Mouse (Mus musculus) hindbrain, postnatal 0 days (tissue): Measurements from ENCODE around the gene Igf1. TPM values are rescaled to one million over a fixed set of nuclear protein-coding genes. Genes with fewer than 3 reads are reported as not detected.

Source experiments
- ATAC-seq: fragments of 200-750 bp; cut with Nextera tagmentation; 2 replicates; pipeline ENCODE4 v1.8.0; 2017; ENCODE audit warnings: mild to moderate bottlenecking, moderate TSS enrichment, moderate library complexity
- DNase-seq: peaks from one replicate; pipeline ENCODE4 v3.0.0-alpha.2; 2015; ENCODE audit warnings: low spot score
- H3K27ac ChIP-seq: fragments of 300-500 bp; sonication (generic); 2 replicates; pipeline ENCODE4 v1.5.1; 2014; ENCODE audit warnings: mild to moderate bottlenecking
- H3K27me3 ChIP-seq: fragments of 300-500 bp; sonication (generic); 2 replicates; pipeline ENCODE4 v1.6.1; 2014; ENCODE audit warnings: low read length, mixed read lengths; ENCODE audit not compliant: insufficient read depth
- H3K36me3 ChIP-seq: fragments of 300-500 bp; sonication (generic); 2 replicates; pipeline ENCODE4 v1.6.1; 2014; ENCODE audit warnings: low read length, mixed read lengths; ENCODE audit not compliant: insufficient read depth
- H3K4me1 ChIP-seq: fragments of 300-500 bp; sonication (generic); 2 replicates; pipeline ENCODE4 v1.6.1; 2014; ENCODE audit warnings: antibody characterized with exemption, low read length, mixed read lengths; ENCODE audit not compliant: insufficient read depth
- H3K4me2 ChIP-seq: fragments of 300-500 bp; sonication (generic); 2 replicates; pipeline ENCODE4 v1.6.1; 2014; ENCODE audit warnings: low read depth, mild to moderate bottlenecking, low read length, moderate library complexity, mixed read lengths
- H3K4me3 ChIP-seq: fragments of 300-500 bp; sonication (generic); 2 replicates; pipeline ENCODE4 v1.5.1; 2014; ENCODE audit warnings: low read length
- H3K9ac ChIP-seq: fragments of 300-500 bp; sonication (generic); replicated peaks from 2 replicates; pipeline ENCODE4 v1.6.1; 2014; ENCODE audit warnings: mild to moderate bottlenecking, low read length, moderate library complexity, mixed read lengths
- H3K9me3 ChIP-seq: fragments of 300-500 bp; sonication (generic); 2 replicates; pipeline ENCODE4 v1.6.1; 2016; ENCODE audit warnings: low read length, mixed read lengths
- CTCF ChIP-seq: IDR thresholded peaks from 2 replicates; pipeline ENCODE4 v1.5.1; 2016; ENCODE audit warnings: antibody characterized with exemption, control low read depth, low read depth
- WGBS: fragments of 180-500 bp; shearing (Covaris S2); extraction: QIAGEN DNeasy Blood & Tissue Kit; methylation state at CpG from one replicate; pipeline ENCODE4 v1.1.7; 2014; 5-methylcytosine and 5-hydroxymethylcytosine counted together
- polyA plus RNA-seq: library from polyadenylated mRNA; unstranded; fragments of >200 nt; fragmentation: Nextera tagmentation; extraction: Ambion mirVana; gene quantifications from 2 replicates; pipeline ENCODE4 v1.2.1, GENCODE M21; 2015
- total RNA-seq: library from RNA; depleted of rRNA; stranded (reverse); fragments of >200 nt; gene quantifications from 2 replicates; pipeline ENCODE4 v1.2.3, GENCODE M21; 2014

The Igf1 gene
- total and polyA plus RNA-seq, 2 experiments from 2014 or later: 9.1 to 14.6 TPM

GRCm38 (mm10) chr10:87848419-87848818 is 9.6 kb upstream of the Igf1 start:
- H3K27ac ChIP-seq: no peak overlapping the region
- H3K4me1 ChIP-seq: no peaks in the 10 kb centered on the region
- H3K9ac ChIP-seq: no peak overlapping the region
- H3K36me3 ChIP-seq: no peaks in the 10 kb centered on the region
- DNase-seq: no peak
- H3K4me3 ChIP-seq: no peak overlapping the region
- H3K4me2 ChIP-seq: no peak overlapping the region
- H3K27me3 ChIP-seq: no peaks in the 10 kb centered on the region
- no peak for TF ChIP-seq CTCF
- ATAC-seq: no peak
- 65% methylated on average over 2 of the region's 2 CpGs for WGBS
- no peaks in the 10 kb centered on the region for H3K9me3 ChIP-seq

DNA sequence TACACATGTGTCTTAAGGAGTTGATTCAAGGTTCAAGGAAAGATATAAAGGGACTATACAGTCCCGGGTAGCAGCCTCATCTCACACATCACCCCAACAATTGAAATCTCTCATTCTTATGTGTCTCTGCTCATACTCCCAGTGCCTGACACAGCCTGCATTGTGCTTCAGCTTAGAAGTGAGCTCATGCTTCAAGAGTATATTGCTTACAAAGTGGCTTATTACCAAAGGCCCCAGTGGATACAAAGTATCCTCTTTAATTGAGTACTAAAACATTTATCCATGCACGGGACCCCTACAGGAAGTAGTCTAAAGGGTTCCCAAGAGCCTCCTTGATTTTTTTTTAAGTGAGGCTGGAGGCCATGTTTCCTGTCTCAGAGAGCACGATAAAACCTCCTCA is 6.6 kb upstream of the Igf1 start:
- no peak overlapping the region for H3K4me3 ChIP-seq
- H3K4me2 ChIP-seq: no peak overlapping the region
- no peaks in the 10 kb centered on the region for H3K27me3 ChIP-seq
- TF ChIP-seq CTCF: no peak
- no peaks in the 10 kb centered on the region for H3K36me3 ChIP-seq
- WGBS: 65% methylated on average over 3 of the region's 3 CpGs
- no peak overlapping the region for H3K27ac ChIP-seq
- H3K9ac ChIP-seq: no peak overlapping the region
- DNase-seq (no peak), ATAC-seq (peak; percentile 38; the same call in 1 of the 2 replicates)
- no peaks in the 10 kb centered on the region for H3K4me1 ChIP-seq
- H3K9me3 ChIP-seq: no peaks in the 10 kb centered on the region

DNA sequence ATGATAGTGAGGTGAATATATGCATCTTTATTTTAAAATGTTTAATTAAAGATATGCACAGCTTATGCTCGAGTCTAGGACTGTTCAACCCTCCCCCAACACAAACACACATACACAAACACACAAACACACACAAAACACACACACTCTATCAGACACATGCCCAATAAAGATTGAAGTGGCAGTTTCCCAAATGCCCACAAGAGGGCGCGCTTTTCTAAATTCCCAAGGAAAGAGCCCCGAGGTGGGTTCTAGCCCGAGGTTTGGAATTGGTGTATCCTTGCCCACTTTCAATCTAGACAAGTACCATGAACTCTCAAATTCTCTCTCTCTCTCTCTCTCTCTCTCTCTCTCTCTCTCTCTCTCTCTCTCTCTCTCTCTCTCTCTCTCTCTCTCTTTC is 3.7 kb upstream of the Igf1 start:
- TF ChIP-seq CTCF: peak; percentile 72
- Histone ChIP-seq H3K9ac (no peak overlapping the region), H3K4me2 (no peak overlapping the region), H3K4me3 (no peak overlapping the region), H3K27ac (no peak overlapping the region), H3K4me1 (no peaks in the 10 kb centered on the region), H3K9me3 (no peaks in the 10 kb centered on the region), H3K36me3 (no peaks in the 10 kb centered on the region), H3K27me3 (no peaks in the 10 kb centered on the region)
- DNase-seq (peak; percentile 67), ATAC-seq (peak; percentile 63; the same call in 1 of the 2 replicates)
- WGBS: 2% methylated on average over 5 of the region's 5 CpGs

- Histone ChIP-seq H3K4me1 (peaks cover under 1% of the 10 kb centered on the region), H3K4me3 (no peak overlapping the region), H3K27me3 (no peaks in the 10 kb centered on the region), H3K4me2 (no peak overlapping the region), H3K9me3 (no peaks in the 10 kb centered on the region), H3K36me3 (no peaks in the 10 kb centered on the region), H3K27ac (no peak overlapping the region), H3K9ac (no peak overlapping the region)
- ATAC-seq: no peak
- DNase-seq: no peak
- no peak for TF ChIP-seq CTCF
- 78% methylated on average over 13 of the region's 13 CpGs for WGBS
Observed at GRCm38 (mm10) chr10:87855423-87856122, 2.5 kb upstream of the Igf1 start.

GRCm38 (mm10) chr10:87857215-87857955 is 680 bp upstream of the Igf1 start:
- Histone ChIP-seq H3K27me3 (no peaks in the 10 kb centered on the region), H3K9ac (no peak overlapping the region), H3K27ac (no peak overlapping the region), H3K36me3 (no peaks in the 10 kb centered on the region), H3K4me1 (peaks cover 7% of the 10 kb centered on the region), H3K9me3 (no peaks in the 10 kb centered on the region), H3K4me2 (no peak overlapping the region), H3K4me3 (no peak overlapping the region)
- DNase-seq (no peak), ATAC-seq (no peak)
- 56% methylated on average over 8 of the region's 8 CpGs for WGBS
- TF ChIP-seq CTCF: no peak

DNA sequence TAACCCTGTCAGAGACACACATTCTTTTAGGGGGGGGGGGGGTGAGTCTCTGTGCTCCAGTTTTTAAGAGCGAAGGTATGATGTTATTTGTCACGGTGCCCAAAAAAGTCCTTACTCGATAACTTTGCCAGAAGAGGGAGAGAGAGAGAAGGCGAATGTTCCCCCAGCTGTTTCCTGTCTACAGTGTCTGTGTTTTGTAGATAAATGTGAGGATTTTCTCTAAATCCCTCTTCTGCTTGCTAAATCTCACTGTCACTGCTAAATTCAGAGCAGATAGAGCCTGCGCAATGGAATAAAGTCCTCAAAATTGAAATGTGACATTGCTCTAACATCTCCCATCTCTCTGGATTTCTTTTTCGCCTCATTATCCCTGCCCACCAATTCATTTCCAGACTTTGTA is 874 bp downstream of the Igf1 start:
- Histone ChIP-seq H3K9me3 (no peaks in the 10 kb centered on the region), H3K4me1 (peaks cover 7% of the 10 kb centered on the region), H3K4me2 (peak overlapping the region; percentile 77), H3K4me3 (peak overlapping the region; percentile 40), H3K9ac (no peak overlapping the region), H3K27ac (peak overlapping the region; percentile 21; the same call in 1 of the 2 replicates), H3K36me3 (no peaks in the 10 kb centered on the region), H3K27me3 (no peaks in the 10 kb centered on the region)
- 36% methylated on average over 6 of the region's 6 CpGs for WGBS
- DNase-seq: peak; percentile 29
- no peak for TF ChIP-seq CTCF
- ATAC-seq: no peak

DNA sequence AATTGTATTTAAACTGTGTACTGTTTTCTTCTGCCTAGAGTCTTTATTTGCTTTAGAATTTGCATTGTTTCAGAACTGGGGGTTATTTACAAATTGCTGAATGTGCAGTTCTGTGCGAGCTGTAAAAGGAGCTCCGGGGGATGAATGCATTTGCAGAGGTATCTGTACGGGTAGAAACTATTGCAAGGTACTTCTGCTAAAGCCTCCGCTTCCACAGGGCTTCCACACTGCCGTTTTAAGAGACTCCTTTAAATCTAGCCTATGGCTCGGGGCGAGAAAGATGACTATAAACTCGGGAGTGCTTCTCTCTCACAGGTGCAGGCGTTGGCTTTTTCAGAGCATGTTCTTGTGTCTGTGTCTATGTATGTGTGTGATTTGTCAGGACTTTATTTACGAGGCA is 1.4 kb downstream of the Igf1 start:
- 20% methylated on average over 10 of the region's 10 CpGs for WGBS
- TF ChIP-seq CTCF: no peak
- Histone ChIP-seq H3K9ac (peak overlapping the region; percentile 35; the same call in 1 of the 2 replicates), H3K36me3 (no peaks in the 10 kb centered on the region), H3K4me2 (peak overlapping the region; percentile 77), H3K9me3 (no peaks in the 10 kb centered on the region), H3K4me3 (peak overlapping the region; percentile 40), H3K4me1 (peaks cover 7% of the 10 kb centered on the region), H3K27me3 (no peaks in the 10 kb centered on the region), H3K27ac (peak overlapping the region; percentile 21; the same call in 1 of the 2 replicates)
- no peak for DNase-seq
- no peak for ATAC-seq
